Mouse (Mus musculus) liver, embryonic 13.5 days (tissue): ENCODE measurements around the gene Csrnp3. TPM values are rescaled to one million over a fixed set of nuclear protein-coding genes. Genes with fewer than 3 reads are reported as not detected.
"Not testable (repeated sequence)": the region's sequence is repeated elsewhere in the genome, so short reads cannot be mapped to it uniquely, and the experiment has no call there.

Experiments
- ATAC-seq: fragments of 200-750 bp; cut with Nextera tagmentation; 2 replicates; pipeline ENCODE4 v1.8.0; 2017; ENCODE audit warnings: low read depth, mild to moderate bottlenecking, moderate number of reproducible peaks, moderate library complexity
- DNase-seq: peaks from one replicate; pipeline ENCODE4 v3.0.0; 2022
- H3K27ac ChIP-seq: fragments of 300-500 bp; sonication (generic); 2 replicates; pipeline ENCODE4 v1.5.1; 2015; ENCODE audit warnings: moderate library complexity, mild to moderate bottlenecking, inconsistent platforms
- H3K27me3 ChIP-seq: fragments of 300-500 bp; sonication (generic); 2 replicates; pipeline ENCODE4 v1.6.1; 2015; ENCODE audit warnings: mild to moderate bottlenecking, inconsistent platforms
- H3K36me3 ChIP-seq: fragments of 300-500 bp; sonication (generic); 2 replicates; pipeline ENCODE4 v1.6.1; 2015; ENCODE audit warnings: mild to moderate bottlenecking, inconsistent platforms
- H3K4me1 ChIP-seq: fragments of 300-500 bp; sonication (generic); replicated peaks from 2 replicates; pipeline ENCODE4 v1.6.1; 2015; ENCODE audit warnings: inconsistent platforms
- H3K4me2 ChIP-seq: fragments of 300-500 bp; sonication (generic); 2 replicates; pipeline ENCODE4 v1.6.1; 2015; ENCODE audit warnings: inconsistent platforms, mild to moderate bottlenecking, moderate library complexity
- H3K4me3 ChIP-seq: fragments of 300-500 bp; sonication (generic); replicated peaks from 2 replicates; pipeline ENCODE4 v1.5.1; 2015; ENCODE audit warnings: mild to moderate bottlenecking, inconsistent platforms
- H3K9ac ChIP-seq: fragments of 300-500 bp; sonication (generic); 2 replicates; pipeline ENCODE4 v1.6.1; 2015; ENCODE audit warnings: mild to moderate bottlenecking, inconsistent platforms
- H3K9me3 ChIP-seq: fragments of 300-500 bp; sonication (generic); replicated peaks from 2 replicates; pipeline ENCODE4 v1.6.1; 2016; ENCODE audit warnings: inconsistent platforms
- WGBS: fragments of 180-500 bp; shearing (Covaris S2); methylation state at CpG from one replicate; pipeline ENCODE4 v1.1.7; 2015; ENCODE audit not compliant: insufficient replicate concordance; 5-methylcytosine and 5-hydroxymethylcytosine counted together
- polyA plus RNA-seq: library from polyadenylated mRNA; unstranded; fragments of >200 nt; fragmentation: Nextera tagmentation; extraction: Ambion mirVana; gene quantifications from 2 replicates; pipeline ENCODE4 v1.2.1, GENCODE M21; 2015

Gene Csrnp3
- polyA plus RNA-seq: 0.21 and 0.36 TPM in 2 replicates

DNA sequence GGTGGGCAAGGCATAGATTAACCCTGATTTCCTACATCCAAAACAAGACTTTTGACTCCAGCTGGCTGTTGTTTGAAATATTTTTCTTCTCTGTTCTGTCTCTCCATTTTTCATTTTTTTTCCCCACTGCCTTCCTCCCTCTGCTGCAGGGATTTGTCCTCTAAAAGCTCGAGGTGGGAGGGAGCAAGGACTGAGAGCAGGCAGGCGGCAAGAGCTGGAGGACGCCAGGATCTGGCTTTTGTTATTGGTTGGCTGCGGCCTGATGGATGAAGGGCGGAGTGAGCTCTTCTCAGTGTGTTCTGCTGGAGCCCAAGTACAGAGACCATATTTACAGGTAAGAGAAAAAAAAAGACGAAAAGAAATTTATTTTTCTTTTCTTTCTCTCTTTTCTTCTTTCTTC is at the start of gene Csrnp3:
TSS of gene Csrnp3 (plus strand) at position 217 of the 400 bp plus-strand sequence.
- H3K27ac ChIP-seq: no peak within 1 kb of the TSS
- H3K4me1 ChIP-seq: peaks cover 15% of the 10 kb centered on the region
- peak within 1 kb of the TSS; percentile 38 for H3K4me3 ChIP-seq
- H3K9me3 ChIP-seq: no peaks in the 10 kb centered on the region
- H3K27me3 ChIP-seq: peaks cover 44% of the 10 kb centered on the region
- no peak for DNase-seq
- no peak for ATAC-seq
- H3K4me2 ChIP-seq: peak within 1 kb of the TSS; percentile 56
- H3K36me3 ChIP-seq: no peaks in the 10 kb centered on the region
- WGBS: 5% methylated on average over 6 of the region's 6 CpGs
- no peak within 1 kb of the TSS for H3K9ac ChIP-seq

DNA sequence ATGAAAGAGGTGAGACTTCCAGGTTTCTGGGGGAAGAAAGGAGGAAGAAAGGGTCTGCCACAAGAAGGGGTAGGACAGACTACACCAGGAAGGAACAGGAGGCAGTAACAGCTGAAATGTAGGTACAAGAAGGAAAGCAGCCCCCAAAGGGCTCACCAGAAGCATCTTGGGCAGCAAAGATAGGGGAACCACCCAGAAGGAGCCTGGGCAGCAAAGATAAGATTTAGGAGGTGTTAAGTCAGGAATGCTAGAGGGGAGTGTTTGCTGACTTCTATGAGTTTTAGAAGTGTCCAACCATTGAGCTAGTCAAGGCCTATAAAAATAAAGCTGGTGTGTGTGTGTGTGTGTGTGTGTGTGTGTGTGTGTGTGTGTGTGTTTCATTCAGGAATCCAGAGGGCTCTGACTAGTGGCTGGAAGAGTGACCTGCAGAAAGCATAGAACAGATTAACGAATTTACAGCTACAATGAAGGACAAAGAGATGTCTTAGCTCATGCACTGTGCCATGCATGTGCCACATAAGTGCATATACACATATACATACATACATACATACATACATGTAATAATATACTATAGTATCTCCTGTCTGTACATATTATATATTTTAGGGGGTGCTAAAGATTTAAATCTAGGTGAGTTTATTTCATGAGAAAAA is 44.4 kb upstream of the Csrnp3 start:
- peak overlapping the region; percentile 68 for H3K9ac ChIP-seq
- DNase-seq: peak; percentile 83
- peak overlapping the region; percentile 61 for H3K4me2 ChIP-seq
- H3K36me3 ChIP-seq: no peaks in the 10 kb centered on the region
- H3K27ac ChIP-seq: peak overlapping the region; percentile 93
- peak overlapping the region; percentile 27; the same call in 1 of the 2 replicates for H3K4me3 ChIP-seq
- H3K4me1 ChIP-seq: peaks cover 48% of the 10 kb centered on the region
- peak; percentile 99 for ATAC-seq
- H3K27me3 ChIP-seq: no peaks in the 10 kb centered on the region
- WGBS: 40% methylated on average over 1 of the region's 1 CpGs
- H3K9me3 ChIP-seq: peaks cover 8% of the 10 kb centered on the region

- Histone ChIP-seq H3K9me3 (no peaks in the 10 kb centered on the region), H3K36me3 (no peaks in the 10 kb centered on the region), H3K4me2 (no peak overlapping the region), H3K4me1 (peaks cover 29% of the 10 kb centered on the region), H3K4me3 (no peak overlapping the region), H3K27me3 (no peaks in the 10 kb centered on the region), H3K27ac (peak overlapping the region; percentile 16; the same call in 1 of the 2 replicates), H3K9ac (no peak overlapping the region)
- ATAC-seq (peak; percentile 81), DNase-seq (no peak)
- WGBS: 78% methylated on average over 6 of the region's 6 CpGs
Observed at GRCm38 (mm10) chr2:65806556-65806955, 39.0 kb upstream of the Csrnp3 start.

DNA sequence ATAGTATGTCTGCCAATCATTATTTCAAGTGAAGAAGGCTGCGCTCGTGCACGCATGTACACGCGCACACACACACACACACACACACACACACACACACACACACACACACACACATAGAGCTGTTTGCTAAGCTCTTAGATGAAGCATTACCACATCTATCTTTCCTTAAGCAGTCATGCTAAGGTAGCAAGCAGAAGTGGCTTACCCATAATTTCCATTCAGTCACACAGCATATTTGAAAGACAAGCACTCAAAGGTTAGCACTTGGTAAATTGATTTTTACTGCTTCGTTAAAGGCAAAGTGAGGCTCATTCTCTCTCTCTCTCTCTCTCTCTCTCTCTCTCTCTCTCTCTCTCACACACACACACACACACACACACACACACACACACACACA is 34.4 kb upstream of the Csrnp3 start:
- H3K4me1 ChIP-seq, ATAC-seq, H3K27me3 ChIP-seq, H3K9me3 ChIP-seq, H3K36me3 ChIP-seq, H3K27ac ChIP-seq, H3K4me2 ChIP-seq, H3K9ac ChIP-seq, DNase-seq, H3K4me3 ChIP-seq: not testable (repeated sequence)
- 86% methylated on average over 6 of the region's 6 CpGs for WGBS

DNA sequence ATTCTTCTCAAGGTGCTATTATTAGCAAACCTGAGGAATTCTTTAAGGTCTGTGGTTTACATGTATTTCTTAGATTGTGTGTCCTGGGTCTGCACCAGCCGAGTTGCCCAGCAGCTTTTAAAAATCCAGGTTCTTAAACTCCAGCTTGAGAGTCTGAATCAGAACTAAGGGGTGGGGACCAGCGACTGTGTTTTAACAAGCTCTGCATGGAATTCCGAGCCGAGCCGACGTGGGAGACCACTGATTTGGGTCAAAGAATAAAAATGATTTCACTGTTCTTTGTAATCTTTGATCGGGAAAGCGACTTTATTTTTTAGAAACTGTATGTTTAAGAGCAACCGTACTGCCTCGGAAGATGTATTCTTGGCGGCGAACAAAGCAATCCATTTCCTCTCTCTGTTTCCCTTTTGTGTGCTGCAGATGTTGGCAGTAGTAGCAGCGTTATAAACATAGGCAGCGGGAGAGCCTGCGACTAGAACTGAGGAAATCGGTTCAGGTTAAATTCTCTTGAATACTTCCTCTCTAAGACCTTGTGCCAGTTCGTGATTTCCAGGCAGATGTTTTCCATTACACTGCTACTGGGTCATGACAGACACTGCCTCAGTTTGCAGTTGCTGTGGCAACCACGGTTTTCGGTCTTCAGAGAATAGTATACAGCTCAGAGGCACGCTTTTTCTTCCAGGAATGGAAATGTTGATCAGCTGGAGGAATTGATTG is 27.3 kb upstream of the Csrnp3 start:
- H3K27ac ChIP-seq: 0 out of 2 replicates have a peak overlapping the region, but pooled peaks have one; percentile 47
- peaks cover 48% of the 10 kb centered on the region for H3K4me1 ChIP-seq
- no peaks in the 10 kb centered on the region for H3K27me3 ChIP-seq
- WGBS: 30% methylated on average over 20 of the region's 20 CpGs
- DNase-seq (no peak), ATAC-seq (no peak)
- H3K36me3 ChIP-seq: no peaks in the 10 kb centered on the region
- H3K4me3 ChIP-seq: peak overlapping the region; percentile 23
- peak overlapping the region; percentile 39; the same call in 1 of the 2 replicates for H3K9ac ChIP-seq
- no peaks in the 10 kb centered on the region for H3K9me3 ChIP-seq
- H3K4me2 ChIP-seq: peak overlapping the region; percentile 43

DNA sequence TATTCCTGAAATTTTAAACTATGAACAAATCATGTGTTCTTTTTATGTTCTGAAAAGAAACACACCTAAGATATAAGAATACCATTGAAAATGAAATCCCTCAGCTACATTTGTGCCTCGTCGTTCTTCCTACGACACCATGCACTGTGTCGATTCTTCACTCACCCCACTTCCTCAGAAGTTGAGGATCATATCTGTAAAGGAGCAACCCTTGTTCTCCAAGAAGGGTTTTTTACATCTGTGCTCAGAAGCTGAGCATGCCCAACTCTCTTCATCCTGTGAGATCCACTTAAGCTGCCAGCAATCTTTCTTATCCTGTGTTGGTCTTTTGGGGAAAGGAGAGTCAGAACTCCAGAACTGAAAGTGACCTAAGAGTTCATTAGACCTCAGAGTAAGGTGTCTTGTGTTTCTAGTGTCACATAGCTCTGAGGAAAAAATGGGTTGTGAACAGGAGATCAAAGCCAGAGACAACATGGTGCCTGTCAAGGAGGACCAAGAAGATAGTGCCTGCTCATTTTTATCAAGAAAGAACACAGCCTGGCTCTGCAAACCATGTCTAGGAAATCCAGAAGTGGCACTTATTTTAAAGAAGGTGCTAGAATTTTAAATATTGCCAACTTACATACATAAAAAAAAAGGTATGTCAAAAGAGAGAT is 25.3 kb upstream of the Csrnp3 start:
- peak overlapping the region; percentile 62 for H3K4me2 ChIP-seq
- H3K4me1 ChIP-seq: peaks cover 57% of the 10 kb centered on the region
- 32% methylated on average over 4 of the region's 4 CpGs for WGBS
- DNase-seq (peak; percentile 65), ATAC-seq (peak; percentile 96)
- H3K4me3 ChIP-seq: peak overlapping the region; percentile 11
- H3K9me3 ChIP-seq: no peaks in the 10 kb centered on the region
- peak overlapping the region; percentile 97 for H3K27ac ChIP-seq
- H3K9ac ChIP-seq: peak overlapping the region; percentile 56
- H3K27me3 ChIP-seq: no peaks in the 10 kb centered on the region
- no peaks in the 10 kb centered on the region for H3K36me3 ChIP-seq

DNA sequence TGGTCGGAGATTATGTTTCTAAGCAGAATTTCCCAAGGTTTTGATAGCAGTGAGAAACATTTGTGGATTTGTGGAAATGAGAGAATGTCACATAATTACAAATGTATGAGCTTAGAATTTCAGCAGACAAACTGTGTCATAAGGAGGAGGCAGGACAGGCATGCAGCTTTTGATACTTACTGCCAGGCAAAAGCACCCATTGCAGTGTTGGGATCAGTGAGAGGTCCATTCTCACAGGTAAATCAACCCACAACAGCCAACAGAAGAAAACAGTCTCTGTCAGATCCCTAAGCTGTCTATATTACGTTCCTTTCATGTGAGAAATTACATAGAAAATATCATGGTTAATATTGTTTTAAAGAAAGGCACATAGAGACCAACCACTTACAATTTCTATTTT is 19.3 kb upstream of the Csrnp3 start:
- ATAC-seq: no peak
- no peak for DNase-seq
- Histone ChIP-seq H3K4me3 (no peak overlapping the region), H3K4me2 (no peak overlapping the region), H3K4me1 (peaks cover 32% of the 10 kb centered on the region), H3K27me3 (no peaks in the 10 kb centered on the region), H3K9me3 (no peaks in the 10 kb centered on the region), H3K36me3 (no peaks in the 10 kb centered on the region), H3K9ac (no peak overlapping the region), H3K27ac (no peak overlapping the region)
- WGBS: 70% methylated on average over 2 of the region's 2 CpGs

- 76% methylated on average over 6 of the region's 6 CpGs for WGBS
- Histone ChIP-seq H3K36me3 (no peaks in the 10 kb centered on the region), H3K27me3 (no peaks in the 10 kb centered on the region), H3K9ac (no peak overlapping the region), H3K4me2 (no peak overlapping the region), H3K9me3 (no peaks in the 10 kb centered on the region), H3K4me1 (peaks cover 27% of the 10 kb centered on the region), H3K4me3 (no peak overlapping the region), H3K27ac (no peak overlapping the region)
- no peak for DNase-seq
- no peak for ATAC-seq
Observed at GRCm38 (mm10) chr2:65826801-65827200, 18.8 kb upstream of the Csrnp3 start.

DNA sequence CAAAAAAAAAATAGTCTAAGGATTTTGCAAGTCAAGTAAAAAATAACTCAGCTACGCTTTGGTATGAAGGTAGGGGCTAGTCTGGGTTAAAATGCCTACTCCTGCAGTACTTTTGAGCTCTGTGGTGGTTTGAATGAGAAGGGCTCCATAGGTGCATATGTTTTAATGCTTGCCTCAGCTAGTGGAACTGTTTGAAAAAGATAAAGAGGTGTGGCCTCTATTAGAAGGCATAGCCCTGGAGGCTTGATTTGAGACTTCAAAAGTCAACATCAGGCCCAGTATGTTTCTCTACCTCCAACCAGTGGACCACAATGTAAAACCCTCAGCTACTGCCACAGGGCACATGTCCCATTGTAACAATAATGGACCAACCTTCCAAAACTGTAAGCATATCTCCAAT is 16.9 kb upstream of the Csrnp3 start:
- WGBS: 88% methylated on average over 1 of the region's 1 CpGs
- ATAC-seq: peak; percentile 89
- H3K27ac ChIP-seq: no peak overlapping the region

DNA sequence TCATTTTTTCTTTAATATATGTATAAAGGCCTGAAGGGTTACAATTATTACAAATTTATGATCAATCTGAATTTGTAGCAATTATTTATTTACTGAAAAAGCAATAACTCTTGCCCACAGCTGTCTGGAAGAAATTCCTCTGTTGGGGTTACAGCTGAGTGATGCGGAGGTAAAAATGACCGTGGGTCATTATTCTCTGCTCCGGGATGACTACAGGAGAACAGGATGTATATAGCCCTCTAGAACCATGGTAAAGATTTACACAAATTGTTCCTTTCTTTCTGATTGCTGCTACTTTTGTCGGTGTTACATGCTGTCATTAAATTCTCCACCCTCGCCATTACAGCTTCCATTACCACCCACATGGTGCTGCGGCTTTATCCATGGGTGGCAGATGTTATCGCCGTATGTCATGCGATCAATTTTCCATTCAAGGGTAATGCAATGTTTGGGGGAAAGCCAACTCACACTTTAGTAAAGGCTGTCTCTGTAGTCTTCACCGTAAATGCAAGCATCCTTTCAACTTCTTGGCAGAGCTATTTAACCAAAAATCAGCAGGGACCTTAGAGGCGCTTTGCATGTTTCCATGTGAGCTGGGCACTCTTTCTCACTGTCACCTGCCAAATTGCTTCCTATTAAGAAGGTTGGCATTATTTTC is 12.7 kb upstream of the Csrnp3 start:
- no peak overlapping the region for H3K4me2 ChIP-seq
- no peak overlapping the region for H3K4me3 ChIP-seq
- no peaks in the 10 kb centered on the region for H3K27me3 ChIP-seq
- H3K36me3 ChIP-seq: no peaks in the 10 kb centered on the region
- no peak overlapping the region for H3K9ac ChIP-seq
- no peaks in the 10 kb centered on the region for H3K9me3 ChIP-seq
- no peak for DNase-seq
- 78% methylated on average over 11 of the region's 11 CpGs for WGBS
- ATAC-seq: no peak
- no peak overlapping the region for H3K27ac ChIP-seq
- peaks cover 5% of the 10 kb centered on the region; the same call in 1 of the 2 replicates for H3K4me1 ChIP-seq

More for the DNA sequence above, 16.9 kb upstream of the Csrnp3 start:
- H3K9ac ChIP-seq: no peak overlapping the region
- no peaks in the 10 kb centered on the region for H3K36me3 ChIP-seq
- H3K4me3 ChIP-seq: no peak overlapping the region
- peaks cover 13% of the 10 kb centered on the region for H3K4me1 ChIP-seq
- no peaks in the 10 kb centered on the region for H3K27me3 ChIP-seq
- H3K4me2 ChIP-seq: no peak overlapping the region
- no peaks in the 10 kb centered on the region for H3K9me3 ChIP-seq
- DNase-seq: no peak

GRCm38 (mm10) chr2:65833421-65833820 is 12.1 kb upstream of the Csrnp3 start:
- Histone ChIP-seq H3K9ac (no peak overlapping the region), H3K9me3 (no peaks in the 10 kb centered on the region)
- ATAC-seq: no peak

More at GRCm38 (mm10) chr2:65833421-65833820, 12.1 kb upstream of the Csrnp3 start:
- Histone ChIP-seq H3K4me2 (no peak overlapping the region), H3K4me3 (no peak overlapping the region), H3K4me1 (peaks cover 5% of the 10 kb centered on the region; the same call in 1 of the 2 replicates), H3K27me3 (no peaks in the 10 kb centered on the region), H3K27ac (no peak overlapping the region), H3K36me3 (no peaks in the 10 kb centered on the region)
- DNase-seq: no peak
- 80% methylated on average over 7 of the region's 7 CpGs for WGBS
